ENCODE assay signal across 1 mouse cellular context in the genomic region with DNA sequence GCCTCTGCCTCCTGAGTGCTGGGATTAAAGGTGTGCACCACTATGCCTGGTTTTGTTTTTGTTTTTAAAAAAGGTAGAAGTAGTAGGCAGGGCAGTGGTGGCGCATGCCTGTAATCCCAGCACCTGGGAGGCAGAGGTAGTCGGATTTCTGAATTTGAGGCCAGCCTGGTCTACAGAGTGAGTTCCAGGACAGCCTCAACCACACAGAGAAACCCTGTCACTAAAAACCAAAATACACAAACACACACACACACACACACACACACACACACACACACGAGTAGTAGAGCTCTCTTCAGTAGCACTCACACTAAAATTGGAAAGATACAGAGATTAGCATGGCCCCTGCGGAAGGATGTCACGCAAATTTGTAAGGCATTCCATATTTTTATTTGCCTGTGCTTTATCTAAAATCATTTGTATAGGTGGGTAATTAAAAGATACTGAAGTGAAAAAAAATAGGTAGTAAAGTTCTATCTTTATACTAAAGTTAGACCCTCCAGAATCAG.
TF ChIP-seq lines count a peak whose summit lies in the region.

No protein-coding gene starts in this region.

TF ChIP-seq in CH12.LX, 34 proteins besides CTCF, POLR2A, EP300 and RAD21 (continued from another document):
- TF ChIP-seq SIN3A (IDR thresholded peaks at IDR 0.05; ENCODE audit: low read length): no peak
- TF ChIP-seq PAX5 (IDR thresholded peaks at IDR 0.05; ENCODE audit: low read length): no peak
- TF ChIP-seq ZMIZ1 (IDR thresholded peaks at IDR 0.05; ENCODE audit: low read depth, low read length): no peak
- no peak for TF ChIP-seq MYC (IDR thresholded peaks at IDR 0.05; ENCODE audit: low read depth, low read length)
- no peak for TF ChIP-seq MXI1 (IDR thresholded peaks at IDR 0.05; ENCODE audit: low read depth, low read length)
- no peak for TF ChIP-seq MEF2A (IDR thresholded peaks at IDR 0.05; ENCODE audit: borderline replicate concordance, low read depth, low read length)
- TF ChIP-seq ZNF384 (IDR thresholded peaks at IDR 0.05; ENCODE audit: low read depth, low read length): no peak
- no peak for TF ChIP-seq HCFC1 (IDR thresholded peaks at IDR 0.05; ENCODE audit: low read depth, low read length)
- no peak for TF ChIP-seq ZC3H11A (IDR thresholded peaks at IDR 0.05; ENCODE audit: low read depth, low read length)
- no peak for TF ChIP-seq TCF12 (IDR thresholded peaks at IDR 0.05; ENCODE audit: low read depth, low read length)
- no peak for TF ChIP-seq CHD2 (IDR thresholded peaks at IDR 0.05; ENCODE audit: low read length)
